Mouse (Mus musculus) brain, embryonic 18.5 days (tissue): ENCODE results near the gene Kctd15.

Source experiments
- DNase-seq: peaks from one replicate; pipeline ENCODE4 v3.0.0-alpha.2; 2012; ENCODE audit warnings: low read depth, low spot score

The Kctd15 gene

DNA sequence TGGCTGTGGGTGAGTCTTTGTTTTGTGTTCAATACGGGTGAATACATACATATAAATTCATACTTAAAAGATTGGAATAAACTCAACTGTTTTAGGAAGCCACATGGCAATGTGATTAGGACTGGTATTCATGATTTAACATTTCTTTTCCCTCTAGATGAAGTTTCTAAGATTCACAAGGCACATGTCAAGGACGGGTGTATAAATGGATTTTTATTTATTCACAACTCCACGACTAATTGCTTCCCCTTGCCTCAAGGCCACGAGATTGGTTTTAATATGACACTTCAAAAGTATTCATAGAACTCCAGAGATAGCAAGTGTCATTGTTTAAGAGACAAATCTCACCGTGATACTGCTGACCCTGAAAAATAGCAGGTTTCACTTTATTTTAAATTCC lies at the start of gene Kctd15:
Gene Kctd15, minus strand, starts transcription at position 101 of the 400 bp plus-strand sequence.
- DNase-seq, result no peak

GRCm38 (mm10) chr7:34704401-34704800 lies 47.9 kb upstream of the Kctd15 start:
- no peak for DNase-seq

- no peak for DNase-seq
Measured at GRCm38 (mm10) chr7:34703437-34703836, 46.9 kb upstream of the Kctd15 start.

- DNase-seq, result no peak
Measured at GRCm38 (mm10) chr7:34702718-34703351, 46.3 kb upstream of the Kctd15 start.

GRCm38 (mm10) chr7:34699888-34700287 lies 43.4 kb upstream of the Kctd15 start:
- no peak for DNase-seq

- DNase-seq, result no peak
Measured at GRCm38 (mm10) chr7:34698221-34698620, 41.7 kb upstream of the Kctd15 start.

GRCm38 (mm10) chr7:34696086-34696485 lies 39.6 kb upstream of the Kctd15 start:
- no peak for DNase-seq

GRCm38 (mm10) chr7:34694898-34695297 lies 38.4 kb upstream of the Kctd15 start:
- no peak for DNase-seq

GRCm38 (mm10) chr7:34693916-34694315 lies 37.4 kb upstream of the Kctd15 start:
- no peak for DNase-seq

DNA sequence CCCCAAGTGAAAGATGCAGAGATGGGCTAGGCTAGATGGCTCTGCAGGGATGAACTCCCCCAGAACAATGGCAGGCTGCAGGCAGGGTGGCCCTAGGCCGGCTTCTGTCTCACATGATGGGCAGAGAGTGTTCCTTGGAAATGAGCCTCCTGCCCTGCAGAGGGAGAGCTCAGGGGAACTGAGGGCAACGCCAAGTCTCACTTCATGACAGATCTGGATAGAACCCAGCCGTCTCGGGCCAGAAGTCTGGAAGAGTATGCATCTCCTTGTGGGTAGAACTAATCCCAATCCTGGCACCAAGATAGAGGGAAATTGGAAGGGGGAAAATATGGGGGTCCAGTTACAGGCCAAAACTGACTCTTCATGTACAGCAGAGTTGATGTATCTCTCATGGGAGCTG lies 36.5 kb upstream of the Kctd15 start:
- no peak for DNase-seq

DNA sequence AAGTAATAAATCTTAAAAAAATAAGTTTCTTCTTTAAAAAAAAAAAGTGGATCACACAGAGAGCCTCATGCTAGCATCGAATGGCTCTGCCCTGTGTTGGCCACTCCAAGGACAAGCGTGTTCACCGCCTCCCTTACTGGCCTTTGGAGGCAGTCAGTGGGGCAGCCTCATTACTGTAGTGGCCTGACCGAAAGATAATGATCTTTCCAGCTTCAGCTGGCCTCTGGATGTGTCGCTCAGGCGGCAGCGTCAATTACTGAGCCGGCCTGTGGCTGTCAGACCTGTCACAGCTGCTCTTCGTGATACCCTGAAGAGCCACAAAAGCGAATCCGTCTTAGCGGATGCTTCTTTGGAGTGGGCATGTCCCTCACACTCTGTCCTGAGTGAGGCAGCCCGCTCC lies 33.6 kb upstream of the Kctd15 start:
- no peak for DNase-seq

GRCm38 (mm10) chr7:34689028-34689427 lies 32.5 kb upstream of the Kctd15 start:
- no peak for DNase-seq

- DNase-seq, result no peak
Measured at GRCm38 (mm10) chr7:34685801-34686200, 29.3 kb upstream of the Kctd15 start.

- DNase-seq, result no peak
Measured at GRCm38 (mm10) chr7:34685176-34685575, 28.6 kb upstream of the Kctd15 start.

DNA sequence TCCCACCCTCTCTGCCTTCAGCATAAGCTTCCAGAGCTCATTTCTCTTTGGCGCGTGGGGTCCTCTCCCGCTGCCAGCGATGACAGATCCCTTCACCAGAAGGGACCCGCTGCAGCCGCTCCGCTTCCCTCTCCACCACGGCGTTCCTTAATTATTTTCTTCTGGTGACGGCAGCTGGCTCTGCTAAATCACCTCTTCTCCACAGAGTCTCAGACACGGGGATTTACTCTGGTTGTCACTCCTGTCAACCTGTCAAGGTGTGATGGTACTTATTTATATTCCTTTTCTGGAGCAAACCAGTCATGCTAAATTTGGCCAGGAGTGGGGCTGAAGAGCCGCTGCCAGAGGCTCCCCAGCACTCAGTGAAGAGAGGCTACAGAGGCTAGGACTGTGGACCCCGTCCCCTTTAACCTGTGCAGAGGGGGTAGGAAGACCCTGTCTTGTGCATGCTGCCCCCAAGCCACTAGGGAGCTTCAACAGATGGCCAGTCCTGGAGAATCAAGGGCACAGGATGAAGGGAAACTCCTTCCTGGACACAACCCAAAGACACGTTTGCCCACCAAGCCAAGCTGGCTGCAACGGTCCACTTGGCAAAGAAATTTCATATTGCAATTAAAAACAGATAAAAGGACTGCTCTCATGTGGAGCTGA lies 24.4 kb upstream of the Kctd15 start:
- DNase-seq, result no peak

DNA sequence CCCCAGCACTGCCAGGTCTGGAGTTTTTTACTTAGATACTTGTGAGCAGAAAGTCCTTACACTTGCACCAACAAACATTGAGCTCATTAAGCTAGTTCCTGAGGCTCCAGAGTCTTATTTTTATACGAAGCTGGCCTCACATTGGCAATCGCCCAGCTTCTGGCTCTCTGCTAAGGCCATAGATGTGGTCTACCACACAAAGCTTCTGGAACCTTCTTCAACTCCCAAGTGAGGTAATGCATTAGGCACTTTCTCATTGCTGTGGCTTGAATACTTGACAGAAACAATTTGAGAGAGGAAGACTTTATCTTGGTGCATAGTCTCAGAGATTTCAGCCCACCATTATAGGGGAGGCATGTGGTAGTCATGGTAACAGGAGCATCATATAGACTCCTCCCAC lies 23.4 kb upstream of the Kctd15 start:
- no peak for DNase-seq

GRCm38 (mm10) chr7:34675831-34676514 lies 19.4 kb upstream of the Kctd15 start:
- DNase-seq, result no peak

GRCm38 (mm10) chr7:34675120-34675790 lies 18.7 kb upstream of the Kctd15 start:
- no peak for DNase-seq

- no peak for DNase-seq
Measured at GRCm38 (mm10) chr7:34672916-34673315, 16.4 kb upstream of the Kctd15 start.

- peak; percentile 69 for DNase-seq
Measured at GRCm38 (mm10) chr7:34671911-34672310, 15.4 kb upstream of the Kctd15 start.

DNA sequence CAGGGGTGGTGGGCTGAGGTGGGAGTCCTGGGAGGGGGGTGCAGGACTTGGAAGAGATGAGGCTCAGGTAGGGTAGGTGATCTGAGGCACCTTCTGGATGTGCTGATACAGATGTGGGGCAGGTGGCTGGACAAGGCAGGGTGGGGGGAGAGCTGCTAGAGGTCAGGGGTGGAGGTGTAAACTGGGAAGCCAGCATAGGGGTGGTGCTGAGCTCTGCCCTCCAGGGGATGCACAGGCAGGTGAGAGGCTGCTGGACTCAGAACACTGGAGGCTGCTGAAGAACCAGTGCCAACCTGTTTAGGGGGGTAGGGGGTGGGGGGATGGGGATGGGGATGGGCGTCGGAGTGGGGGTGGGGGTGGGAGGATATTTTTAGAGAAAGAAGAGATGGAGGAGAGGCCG lies 14.2 kb upstream of the Kctd15 start:
- DNase-seq, result no peak

DNA sequence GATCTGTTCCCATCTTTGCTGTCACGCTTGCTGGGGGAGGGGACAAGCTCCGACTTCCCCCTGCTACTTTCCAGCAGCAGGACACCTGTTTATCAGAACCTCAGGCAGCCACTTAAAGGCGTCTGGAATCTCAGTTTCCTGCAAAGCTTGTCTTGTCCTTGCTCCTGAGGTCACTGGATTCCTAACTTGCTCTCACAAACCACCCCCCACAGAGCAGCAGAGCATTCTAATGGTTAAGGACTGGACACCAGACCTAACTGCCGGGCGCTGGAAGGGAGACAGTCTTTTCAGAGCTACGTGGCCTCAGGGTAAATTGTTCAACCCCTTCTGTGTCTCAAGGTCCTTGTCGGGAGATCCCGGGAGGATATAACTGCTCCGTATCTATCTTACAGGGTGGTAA lies 12.8 kb upstream of the Kctd15 start:
- no peak for DNase-seq
